Mouse (Mus musculus): ENCODE results near the gene Hes2. TPM values are rescaled to one million over a fixed set of nuclear protein-coding genes. Genes with fewer than 3 reads are reported as not detected.

The Hes2 gene
- total RNA-seq (2021) = not detected

DNA sequence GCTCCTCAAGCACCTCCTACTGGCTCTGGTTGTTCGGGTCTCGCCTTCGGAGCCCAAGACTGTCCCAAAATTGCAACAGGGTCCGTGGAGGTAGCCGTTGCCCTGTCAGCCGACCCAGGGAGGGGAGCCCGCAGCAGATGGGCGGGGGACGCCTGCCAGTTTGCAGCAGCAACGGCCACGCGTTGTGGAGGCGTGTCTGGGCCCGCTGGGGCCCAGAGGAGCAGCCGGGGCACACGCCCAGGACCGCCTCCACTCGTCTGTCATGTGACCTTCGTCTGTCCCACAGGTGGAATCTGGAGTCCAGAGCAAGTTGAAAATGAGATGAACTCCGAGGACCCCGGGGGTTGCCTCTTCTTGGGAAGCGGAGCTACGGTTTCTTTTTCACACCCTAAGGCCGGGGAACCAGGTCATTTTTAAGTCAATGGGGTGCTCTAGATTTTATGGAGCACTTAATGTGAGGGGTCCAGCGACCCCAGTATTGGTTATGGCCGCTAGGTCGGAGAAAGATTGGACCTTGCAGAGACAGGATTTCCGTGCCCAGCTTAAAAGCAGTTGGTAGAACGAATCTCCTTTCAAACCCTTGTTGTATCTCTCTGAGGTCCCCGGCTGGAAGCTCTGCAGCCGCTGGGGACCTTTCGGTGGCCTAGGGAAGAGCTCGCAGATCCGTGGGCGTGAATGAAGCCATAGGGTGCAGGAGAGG lies at the start of gene Hes2:
Gene Hes2, plus strand, starts transcription at position 283 of the 700 bp plus-strand sequence.
- no peak for DNase-seq (ENCODE audit: extremely low spot score in 1 of 2, low spot score in 2 of 2)
- intact Hi-C loops (cut with DNase I) = no loop called here

DNA sequence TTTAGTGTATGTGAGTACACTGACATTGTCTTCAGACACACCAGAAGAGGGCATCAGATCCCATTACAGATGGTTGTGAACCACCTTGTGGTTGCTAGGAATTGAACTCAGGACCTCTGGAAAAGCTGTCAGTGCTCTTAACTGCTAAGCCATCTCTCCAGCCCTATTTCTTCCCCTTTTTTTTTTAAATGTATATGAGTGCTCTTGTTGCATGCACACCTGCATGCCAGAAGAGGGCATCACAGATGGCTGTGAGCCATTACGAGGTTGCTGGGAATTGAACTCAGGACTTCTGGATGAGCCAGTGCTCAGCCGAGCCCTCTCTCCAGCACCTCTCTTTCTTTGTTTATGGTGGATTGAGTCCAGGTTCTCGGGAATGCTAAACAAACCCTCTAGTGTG lies 49.2 kb upstream of the Hes2 start:
- DNase-seq (ENCODE audit: extremely low spot score in 1 of 2, low spot score in 2 of 2) = no peak
- intact Hi-C loops (cut with DNase I) = no loop called here

DNA sequence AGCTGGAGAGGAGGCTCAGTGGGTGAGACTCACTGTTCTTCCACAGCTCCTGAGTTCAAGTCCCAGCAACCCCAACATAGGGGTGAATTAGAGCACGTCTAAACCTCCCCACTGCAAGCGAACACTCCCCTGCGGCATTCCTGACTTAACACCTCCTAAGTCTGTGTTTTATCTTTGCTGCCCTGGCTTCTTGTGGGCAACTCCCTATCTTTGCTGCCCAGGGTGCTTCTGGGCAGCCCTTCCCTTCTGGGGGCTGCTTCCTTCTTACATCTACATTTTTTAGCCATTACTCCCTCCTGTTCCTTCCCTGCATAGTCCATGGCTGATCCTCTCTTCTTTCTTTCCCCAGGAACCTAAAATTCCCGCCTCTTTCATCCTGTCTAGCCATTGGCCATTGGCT lies 48.0 kb upstream of the Hes2 start:
- DNase-seq (ENCODE audit: extremely low spot score in 1 of 2, low spot score in 2 of 2) = no peak
- intact Hi-C loops (cut with DNase I) = no loop called here

DNA sequence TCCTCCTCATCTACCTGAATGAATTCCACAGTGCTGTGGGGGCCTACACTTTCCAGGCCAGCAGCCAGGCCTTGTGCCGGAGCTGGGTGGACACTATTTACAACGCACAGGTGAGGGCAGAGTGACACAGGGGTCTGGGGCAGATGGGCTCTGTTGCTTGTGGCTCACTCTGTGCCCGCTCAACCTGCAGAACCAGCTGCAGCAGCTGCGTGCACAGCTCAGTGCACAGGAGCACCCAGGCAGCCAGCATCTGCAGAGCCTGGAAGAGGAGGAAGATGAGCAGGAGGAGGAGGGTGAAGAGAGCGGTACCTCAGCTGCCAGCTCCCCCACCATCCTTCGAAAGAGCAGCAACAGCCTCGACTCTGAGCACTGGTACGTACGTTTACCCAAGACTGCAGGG lies 46.3 kb upstream of the Hes2 start:
- DNase-seq (ENCODE audit: extremely low spot score in 1 of 2, low spot score in 2 of 2) = no peak
- intact Hi-C loops (cut with DNase I) = no loop called here

DNA sequence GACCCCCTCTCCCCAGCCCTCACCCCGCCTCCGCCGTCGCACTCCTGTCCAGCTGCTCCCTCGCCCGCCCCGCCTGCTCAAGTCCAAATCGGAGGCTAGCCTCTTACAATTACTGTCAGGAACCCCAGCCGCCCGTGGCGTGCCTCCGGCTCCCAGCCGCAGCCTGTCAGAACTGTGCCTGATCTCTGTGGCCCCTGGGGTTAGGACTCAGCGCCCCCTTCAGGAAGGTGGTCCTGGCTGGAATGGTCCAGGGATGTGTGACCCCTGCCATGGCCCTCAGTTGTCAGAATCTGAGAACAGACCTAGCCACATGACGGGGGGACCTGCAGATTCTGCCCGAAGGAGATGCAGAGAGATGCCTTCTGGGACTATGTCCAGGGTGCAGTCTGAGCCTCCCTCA lies 44.6 kb upstream of the Hes2 start:
- intact Hi-C loops (cut with DNase I) = no loop called here
- no peak for DNase-seq (ENCODE audit: extremely low spot score in 1 of 2, low spot score in 2 of 2)

DNA sequence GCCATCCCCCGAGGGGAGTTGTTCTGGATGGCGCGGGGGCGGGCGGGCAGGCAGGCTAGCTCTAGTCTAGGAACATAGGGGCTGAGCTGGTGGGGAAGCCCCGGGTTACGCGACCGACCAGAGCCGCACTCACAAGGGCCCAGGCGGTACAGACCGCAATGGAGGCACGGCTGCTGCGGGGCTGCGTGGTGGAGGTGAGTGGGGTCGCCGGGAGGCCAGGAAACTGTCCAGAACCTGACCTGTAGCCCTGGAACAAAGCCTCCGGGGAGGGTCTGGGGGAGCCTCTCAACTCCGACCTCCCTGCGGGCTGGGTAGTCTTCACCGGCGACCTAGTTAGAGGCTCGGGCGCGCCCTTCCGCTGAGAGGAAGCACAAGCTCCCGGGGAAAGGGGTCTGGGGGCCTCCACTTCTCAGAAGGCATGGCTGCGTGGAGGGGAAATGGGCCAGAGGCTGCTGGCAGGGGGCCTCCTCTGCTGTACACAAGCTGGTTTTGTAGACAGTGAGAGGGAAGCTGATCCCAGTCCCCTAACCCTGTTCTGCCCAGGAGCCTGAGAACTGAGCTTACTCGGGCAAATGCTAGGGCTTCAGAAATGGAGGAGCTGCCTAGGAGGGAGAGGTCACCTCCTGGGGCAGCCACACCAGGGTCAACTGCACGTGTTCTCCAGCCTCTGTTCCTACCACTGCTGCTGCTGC lies 42.6 kb upstream of the Hes2 start, which contains the start of gene Tnfrsf25:
Gene Tnfrsf25, plus strand, starts transcription at position 14 of the 692 bp plus-strand sequence.
- intact Hi-C loops (cut with DNase I) = no loop called here

DNA sequence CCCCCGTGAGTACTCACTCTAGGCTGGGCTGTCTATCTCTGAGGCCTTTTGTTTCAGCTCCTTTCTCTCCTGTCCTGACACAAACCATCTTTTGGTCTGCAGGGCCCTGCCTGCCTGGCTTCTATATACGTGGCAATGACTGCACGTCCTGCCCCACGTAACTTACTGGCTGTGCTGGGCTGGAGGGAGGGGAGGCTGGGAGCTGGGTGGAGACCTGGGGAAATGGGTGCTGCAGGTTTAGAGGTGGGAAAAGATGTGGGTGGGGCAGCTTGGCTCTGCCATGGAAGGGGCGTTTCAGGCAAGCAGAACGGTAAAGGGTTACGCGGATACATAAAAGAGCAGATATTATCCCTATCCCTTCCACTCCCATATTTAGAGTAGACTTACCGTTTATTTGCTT lies 41.1 kb upstream of the Hes2 start:
- DNase-seq (ENCODE audit: extremely low spot score in 1 of 2, low spot score in 2 of 2) = no peak

More for the DNA sequence above, 42.6 kb upstream of the Hes2 start, which contains the start of gene Tnfrsf25:
- DNase-seq (ENCODE audit: extremely low spot score in 1 of 2, low spot score in 2 of 2) = peak in 1 of 2 experiments; percentile 78

DNA sequence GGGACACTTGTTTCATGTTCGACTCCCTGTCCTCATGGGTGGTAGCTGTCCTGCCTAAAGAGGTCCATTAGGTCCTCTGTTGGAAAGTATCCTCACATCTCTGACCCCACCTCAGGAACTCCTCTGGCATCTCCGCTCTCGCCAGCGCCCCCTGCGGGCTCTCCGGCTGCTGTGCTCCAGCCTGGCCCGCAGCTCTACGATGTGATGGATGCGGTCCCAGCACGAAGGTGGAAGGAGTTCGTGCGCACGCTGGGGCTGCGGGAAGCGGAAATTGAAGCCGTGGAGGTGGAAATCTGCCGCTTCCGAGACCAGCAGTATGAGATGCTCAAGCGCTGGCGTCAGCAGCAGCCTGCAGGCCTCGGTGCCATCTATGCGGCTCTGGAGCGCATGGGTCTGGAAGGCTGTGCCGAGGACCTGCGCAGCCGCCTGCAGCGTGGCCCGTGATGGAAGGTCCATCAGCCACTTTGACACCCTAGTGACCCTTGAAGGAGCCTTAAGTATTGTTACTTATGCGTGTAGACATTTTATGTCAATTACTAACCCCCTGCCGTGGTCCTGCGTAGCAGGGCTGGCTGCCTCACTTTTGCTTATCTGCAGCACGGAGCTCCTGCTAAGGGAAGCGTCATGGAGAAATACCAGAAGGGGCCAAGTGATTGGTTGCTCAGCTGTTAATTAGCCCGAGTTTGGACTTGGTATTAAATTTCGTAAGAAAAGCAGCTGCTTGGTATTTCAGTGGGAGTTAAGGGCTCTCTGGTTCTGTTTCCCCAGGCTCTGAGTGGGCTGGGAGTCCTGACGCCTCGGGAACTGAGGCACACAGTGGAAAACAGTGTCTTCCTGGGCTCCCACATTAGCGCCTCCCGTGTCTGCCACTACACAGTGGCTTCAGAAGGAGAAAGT lies 39.0 kb upstream of the Hes2 start:
- intact Hi-C loops (cut with DNase I) = no loop called here
- peak in 1 of 2 experiments; percentile 80 for DNase-seq (ENCODE audit: extremely low spot score in 1 of 2, low spot score in 2 of 2)

More for the DNA sequence above, 41.1 kb upstream of the Hes2 start:
- intact Hi-C loops (cut with DNase I) = no loop called here

DNA sequence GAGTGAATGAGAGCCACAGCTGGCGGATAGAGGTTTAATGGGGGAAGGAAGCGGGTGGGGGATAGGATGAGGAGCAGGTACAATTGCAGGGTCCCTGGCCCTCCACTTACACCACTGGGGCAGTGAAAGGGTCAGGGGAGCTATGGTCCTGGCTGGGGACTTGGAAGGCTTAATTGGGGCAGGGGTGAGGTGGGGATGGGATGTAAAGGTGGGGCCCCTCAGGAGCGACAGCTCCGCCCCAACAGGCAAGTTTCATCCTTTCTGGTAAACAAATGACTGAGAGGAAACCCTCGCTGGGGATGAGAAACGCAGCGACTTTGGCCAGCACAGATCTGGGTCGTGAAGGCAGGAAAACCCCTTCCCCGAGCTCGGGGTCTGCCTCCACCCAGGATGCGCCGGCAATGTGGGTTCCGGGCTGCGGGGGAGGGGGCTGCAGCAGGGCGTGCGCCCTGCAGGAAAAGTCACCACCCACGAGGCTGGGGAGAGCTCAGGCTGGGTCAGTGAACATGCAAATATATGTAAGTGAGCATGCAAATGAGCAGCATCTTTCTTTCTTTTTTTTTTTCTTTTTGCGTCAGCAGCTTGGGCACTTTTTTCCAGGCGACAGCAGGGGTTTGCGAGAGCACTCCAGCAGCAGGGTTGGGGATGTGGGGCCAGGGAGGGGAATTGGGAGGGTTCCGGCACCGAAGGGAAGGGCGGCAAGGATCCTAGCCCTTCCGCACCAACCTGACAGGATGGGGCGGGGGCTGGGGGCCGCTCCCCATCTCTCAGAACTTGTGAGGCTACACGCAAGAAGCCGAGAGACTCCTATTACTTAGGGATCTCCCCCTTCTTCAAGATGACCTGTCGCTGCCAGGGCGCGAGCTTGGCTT lies 38.1 kb upstream of the Hes2 start:
- peak in 1 of 2 experiments; percentile 42 for DNase-seq (ENCODE audit: extremely low spot score in 1 of 2, low spot score in 2 of 2)
- intact Hi-C loops (cut with DNase I) = no loop called here

DNA sequence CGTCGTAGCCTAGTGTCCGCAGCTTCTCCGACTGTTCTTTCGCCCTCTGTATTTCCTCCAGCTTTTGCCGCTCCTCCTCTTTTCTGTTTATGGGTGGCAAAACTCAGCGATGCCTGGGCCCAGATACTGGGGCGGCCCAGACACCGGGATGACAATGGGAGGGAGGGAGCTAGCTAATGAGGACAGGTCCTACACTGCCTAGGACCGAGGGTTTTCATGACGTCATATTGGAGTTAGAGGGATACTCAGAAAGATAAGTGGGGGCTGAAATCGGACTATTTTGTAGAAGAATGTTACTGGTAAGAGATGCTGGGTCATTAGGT lies 37.5 kb upstream of the Hes2 start:
- DNase-seq (ENCODE audit: extremely low spot score in 1 of 2, low spot score in 2 of 2) = no peak
- intact Hi-C loops (cut with DNase I) = no loop called here

DNA sequence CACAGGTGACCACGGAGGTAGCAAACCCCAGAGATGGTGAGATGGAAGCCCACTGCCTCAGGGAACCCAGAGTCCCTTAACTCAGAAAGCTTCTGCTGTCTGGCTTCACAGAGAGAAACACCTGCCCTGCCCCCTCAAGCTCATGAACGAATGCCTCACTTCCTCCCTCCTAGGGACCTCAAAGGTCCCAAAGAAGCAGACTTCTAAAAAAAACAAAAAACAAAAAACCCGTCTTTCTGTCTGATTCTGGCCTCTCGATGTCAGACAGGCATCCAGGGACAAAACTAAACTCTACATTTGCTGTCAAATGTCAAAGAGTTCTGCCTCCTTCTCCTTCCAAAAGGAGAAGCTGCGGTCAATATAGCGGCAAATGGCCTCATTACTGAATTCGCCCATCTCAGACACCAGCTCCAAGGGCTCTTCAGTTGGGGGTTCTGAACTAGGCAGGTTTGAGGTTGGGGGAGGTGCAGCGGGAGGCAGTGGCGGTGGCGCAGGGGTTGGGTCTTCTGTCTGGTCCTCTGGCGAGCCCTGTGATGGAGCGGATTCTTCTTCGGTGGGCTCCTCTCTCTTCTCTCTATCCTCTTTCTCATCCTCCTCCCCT lies 34.2 kb upstream of the Hes2 start:
- intact Hi-C loops (cut with DNase I) = no loop called here
- DNase-seq (ENCODE audit: extremely low spot score in 1 of 2, low spot score in 2 of 2) = no peak

DNA sequence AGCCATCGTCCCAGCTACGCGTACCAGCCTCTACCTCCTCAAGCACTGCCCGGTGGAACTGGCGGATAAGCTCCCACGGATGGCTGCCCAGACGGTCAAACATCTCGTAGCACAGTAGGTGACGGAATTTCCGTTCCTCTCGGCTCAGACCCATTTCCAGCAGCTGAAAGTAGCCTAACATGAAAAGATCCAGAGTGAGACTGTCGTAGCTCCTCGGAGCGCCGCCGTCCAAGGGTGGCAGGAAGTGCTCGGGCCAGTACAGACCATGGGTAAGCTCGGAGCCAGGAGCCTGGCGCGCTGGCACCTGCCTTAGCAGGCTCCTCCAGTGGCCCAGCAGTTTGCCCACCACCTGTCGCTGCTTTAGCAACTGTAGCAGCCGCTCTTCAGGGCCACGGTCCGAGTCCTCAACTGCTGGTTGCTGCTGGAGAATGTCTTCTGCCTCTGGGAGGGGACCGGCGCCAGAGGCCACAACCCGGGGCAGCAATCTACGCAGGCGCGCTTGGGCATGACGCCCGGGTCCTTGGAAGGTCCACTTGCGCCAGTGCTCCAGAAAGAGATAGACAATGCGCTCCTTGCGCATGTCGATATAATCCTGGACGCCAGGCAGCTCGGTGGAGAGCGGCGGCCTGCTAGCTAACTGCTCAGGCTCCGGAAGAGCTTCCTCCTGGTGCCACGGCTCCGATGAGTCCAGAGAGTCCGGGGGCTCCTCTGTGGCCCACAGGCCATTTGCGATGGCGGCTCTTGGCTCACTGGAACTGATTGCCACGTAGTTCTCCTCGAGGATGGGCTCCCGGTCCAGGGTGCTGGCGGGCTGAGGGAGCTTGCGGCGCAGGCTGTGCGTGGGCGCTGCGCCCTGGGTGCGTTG lies 33.3 kb upstream of the Hes2 start:
- DNase-seq (ENCODE audit: extremely low spot score in 1 of 2, low spot score in 2 of 2) = no peak
- intact Hi-C loops (cut with DNase I) = no loop called here

DNA sequence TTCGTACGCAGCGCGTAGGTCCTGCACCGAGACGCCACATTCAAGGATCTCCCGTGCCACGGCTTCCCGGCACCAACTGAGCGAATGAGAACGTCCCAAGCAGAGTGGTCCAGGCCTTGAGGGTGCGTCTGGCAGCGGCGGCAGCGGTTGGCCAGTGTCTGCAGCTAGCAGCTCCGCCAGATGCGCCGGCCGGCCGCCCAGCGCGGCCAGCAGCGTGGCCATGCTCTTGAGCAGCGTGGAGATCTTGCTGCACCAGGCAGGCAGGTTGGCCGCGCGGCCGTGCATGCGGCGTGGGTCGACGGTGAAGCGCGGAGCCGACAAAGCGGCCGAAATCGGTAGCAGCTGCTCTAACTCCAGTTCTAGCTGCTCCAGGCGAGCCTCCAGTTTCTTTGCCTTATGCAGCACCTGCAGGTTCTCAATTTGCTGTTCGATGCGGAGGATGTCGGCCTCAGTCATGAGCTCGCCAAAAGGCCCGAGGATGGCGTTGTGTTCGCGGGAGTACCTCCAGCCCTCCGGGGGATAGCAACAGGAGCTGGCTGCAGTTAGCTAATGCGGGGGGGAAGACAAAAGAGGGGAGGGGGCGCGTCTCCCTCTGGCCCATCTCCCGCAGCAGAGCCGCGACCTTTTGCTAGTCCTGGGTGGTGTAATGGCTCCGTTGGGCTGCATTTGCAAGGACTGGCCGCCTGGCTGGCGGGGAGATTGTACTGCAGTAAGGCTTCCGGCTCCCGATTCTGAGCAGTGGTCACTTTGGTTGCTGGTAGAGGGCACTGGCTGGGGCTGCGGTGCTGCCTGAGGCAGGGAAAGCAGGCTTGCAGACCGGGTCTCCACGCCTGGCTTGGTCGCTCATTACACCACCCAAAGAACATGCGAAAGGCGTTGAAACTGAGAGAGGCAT lies 32.4 kb upstream of the Hes2 start:
- intact Hi-C loops (cut with DNase I) = no loop called here
- DNase-seq (ENCODE audit: extremely low spot score in 1 of 2, low spot score in 2 of 2) = no peak

DNA sequence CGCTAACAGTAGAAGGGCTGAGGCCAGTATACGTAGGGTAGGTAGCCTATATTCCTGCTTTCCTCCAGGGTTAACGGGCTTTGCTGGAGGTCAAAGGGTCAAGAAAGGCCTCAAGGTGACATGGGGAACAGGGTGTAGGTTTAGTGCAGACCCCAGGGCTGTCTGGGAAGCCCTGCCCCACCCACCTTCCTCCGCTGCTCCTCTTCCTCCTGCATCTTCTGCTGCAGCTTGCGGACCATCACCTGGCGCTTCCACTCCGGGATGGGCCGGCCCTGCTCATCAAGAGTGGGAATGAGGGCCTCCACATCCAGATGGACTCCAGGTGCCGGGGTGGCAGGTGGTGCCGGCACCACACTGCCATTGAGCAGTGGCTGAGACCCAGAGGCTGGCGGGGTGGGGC lies 30.8 kb upstream of the Hes2 start:
- no peak for DNase-seq (ENCODE audit: extremely low spot score in 1 of 2, low spot score in 2 of 2)
- intact Hi-C loops (cut with DNase I) = no loop called here

DNA sequence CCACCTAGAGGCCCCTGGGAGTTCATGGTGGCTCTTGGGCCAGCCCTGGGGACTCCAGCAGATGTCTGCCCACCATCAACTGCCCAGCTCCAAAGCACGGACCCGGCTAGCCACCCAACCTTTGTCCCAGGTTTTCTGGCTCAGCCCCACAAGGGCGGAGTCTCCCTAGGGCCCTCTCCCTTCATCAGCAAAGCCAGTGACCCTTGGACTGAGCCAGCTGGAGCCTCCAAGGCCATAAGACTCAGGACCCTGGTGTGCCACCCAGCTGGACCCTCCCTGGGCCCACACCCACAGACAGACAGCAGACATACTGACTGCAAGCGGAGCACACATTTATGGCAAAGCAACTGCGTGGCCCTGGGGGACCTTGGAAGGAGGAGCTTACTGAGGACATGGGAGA lies 29.9 kb upstream of the Hes2 start:
- intact Hi-C loops (cut with DNase I) = no loop called here
- no peak for DNase-seq (ENCODE audit: extremely low spot score in 1 of 2, low spot score in 2 of 2)

DNA sequence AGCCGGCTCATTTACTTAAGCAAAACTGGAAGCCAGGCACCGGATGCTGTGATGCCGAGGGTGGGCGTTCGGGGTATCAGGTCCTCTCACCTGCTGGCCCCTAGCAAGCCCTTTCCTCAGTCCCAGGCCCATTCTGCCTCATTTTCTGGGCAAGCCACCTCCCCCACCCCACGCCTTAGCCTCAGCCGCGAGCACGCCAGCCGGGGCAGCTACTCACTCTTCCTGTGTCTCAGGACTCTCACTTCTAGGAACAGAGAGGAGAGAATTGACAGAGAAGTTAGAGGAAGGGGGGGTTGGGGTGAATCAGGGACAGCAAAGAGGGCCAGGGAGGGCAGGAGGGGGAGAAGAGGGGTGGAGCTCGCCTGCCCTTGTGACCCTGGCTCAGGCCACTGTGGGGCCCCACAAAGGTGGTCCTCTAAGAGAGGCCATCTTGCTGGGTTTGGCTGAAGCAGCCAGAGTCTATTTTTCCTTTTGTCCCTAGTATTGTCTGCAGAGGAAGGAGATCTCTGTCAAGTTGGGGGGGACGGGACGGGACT lies 29.2 kb upstream of the Hes2 start:
- intact Hi-C loops (cut with DNase I) = no loop called here
- DNase-seq (ENCODE audit: extremely low spot score in 1 of 2, low spot score in 2 of 2) = no peak

Data from left cerebral cortex, postnatal 10 days (tissue).